Mouse (Mus musculus): Measurements from ENCODE around the gene Tm9sf2.
A peak's percentile ranks its signal among the peaks of the same experiment; 100 is the strongest.
"Not testable (repeated sequence)": the region's sequence is repeated elsewhere in the genome, so short reads cannot be mapped to it uniquely, and the experiment has no call there.

Tm9sf2 gene

GRCm38 (mm10) chr14:122106822-122107468, at the start of gene Tm9sf2:
Gene Tm9sf2, plus strand, starts transcription at chr14:122107038.
- DNase-seq (ENCODE audit: low spot score in 2 of 2), result peak; percentile 92

GRCm38 (mm10) chr14:122057941-122058346, 48.9 kb upstream of the Tm9sf2 start:
- no peak for DNase-seq (ENCODE audit: low spot score in 2 of 2)

GRCm38 (mm10) chr14:122060642-122061041, 46.2 kb upstream of the Tm9sf2 start:
- DNase-seq (ENCODE audit: low spot score in 2 of 2), result peak; percentile 88 to 89

GRCm38 (mm10) chr14:122061376-122061775, 45.5 kb upstream of the Tm9sf2 start:
- DNase-seq (ENCODE audit: low spot score in 2 of 2), result no peak

GRCm38 (mm10) chr14:122062411-122063090, 44.3 kb upstream of the Tm9sf2 start:
- no peak for DNase-seq (ENCODE audit: low spot score in 2 of 2)

GRCm38 (mm10) chr14:122063599-122063998, 43.2 kb upstream of the Tm9sf2 start:
- DNase-seq (ENCODE audit: low spot score in 2 of 2), result no peak

GRCm38 (mm10) chr14:122064519-122064918, 42.3 kb upstream of the Tm9sf2 start:
- DNase-seq (ENCODE audit: low spot score in 2 of 2), result peak; percentile 75 to 81

- no peak for DNase-seq (ENCODE audit: low spot score in 2 of 2)
Measured at GRCm38 (mm10) chr14:122066243-122066642, 40.6 kb upstream of the Tm9sf2 start.

GRCm38 (mm10) chr14:122068036-122068435, 38.8 kb upstream of the Tm9sf2 start:
- DNase-seq (ENCODE audit: low spot score in 2 of 2), result not testable (repeated sequence)

- DNase-seq (ENCODE audit: low spot score in 2 of 2), result no peak
Measured at GRCm38 (mm10) chr14:122068801-122069695, 37.8 kb upstream of the Tm9sf2 start.

- DNase-seq (ENCODE audit: low spot score in 2 of 2), result no peak
Measured at GRCm38 (mm10) chr14:122069948-122070347, 36.9 kb upstream of the Tm9sf2 start.

- no peak for DNase-seq (ENCODE audit: low spot score in 2 of 2)
Measured at GRCm38 (mm10) chr14:122073422-122073821, 33.4 kb upstream of the Tm9sf2 start.

- no peak for DNase-seq (ENCODE audit: low spot score in 2 of 2)
Measured at GRCm38 (mm10) chr14:122074360-122074759, 32.5 kb upstream of the Tm9sf2 start.

- DNase-seq (ENCODE audit: low spot score in 2 of 2), result no peak
Measured at GRCm38 (mm10) chr14:122075485-122076200, 31.2 kb upstream of the Tm9sf2 start.

- no peak for DNase-seq (ENCODE audit: low spot score in 2 of 2)
Measured at GRCm38 (mm10) chr14:122077017-122077416, 29.8 kb upstream of the Tm9sf2 start.

GRCm38 (mm10) chr14:122079428-122079827, 27.4 kb upstream of the Tm9sf2 start:
- peak; percentile 21 to 44 for DNase-seq (ENCODE audit: low spot score in 2 of 2)

- no peak for DNase-seq (ENCODE audit: low spot score in 2 of 2)
Measured at GRCm38 (mm10) chr14:122079921-122080320, 26.9 kb upstream of the Tm9sf2 start.

- no peak for DNase-seq (ENCODE audit: low spot score in 2 of 2)
Measured at GRCm38 (mm10) chr14:122081308-122081707, 25.5 kb upstream of the Tm9sf2 start.

GRCm38 (mm10) chr14:122083499-122083898, 23.3 kb upstream of the Tm9sf2 start:
- no peak for DNase-seq (ENCODE audit: low spot score in 2 of 2)

GRCm38 (mm10) chr14:122087956-122088355, 18.9 kb upstream of the Tm9sf2 start:
- DNase-seq (ENCODE audit: low spot score in 2 of 2), result no peak

- DNase-seq (ENCODE audit: low spot score in 2 of 2), result no peak
Measured at GRCm38 (mm10) chr14:122092363-122092762, 14.5 kb upstream of the Tm9sf2 start.

GRCm38 (mm10) chr14:122096331-122096730, 10.5 kb upstream of the Tm9sf2 start:
- no peak for DNase-seq (ENCODE audit: low spot score in 2 of 2)

Data from right cerebral cortex, adult 2 months (tissue).